Mouse (Mus musculus) brain, embryonic 14.5 days (tissue): Measurements from ENCODE around the gene Coro6.

Experiments
- CTCF ChIP-seq: fragments of 200-500 bp; IDR thresholded peaks from 2 replicates; pipeline ENCODE4 v1.5.1; 2012; ENCODE audit warnings: inconsistent platforms, mild to moderate bottlenecking, moderate library complexity, borderline replicate concordance; ENCODE audit not compliant: insufficient read depth, insufficient read length; ENCODE audit errors: extremely low read depth
- POLR2A ChIP-seq: fragments of 200-500 bp; IDR thresholded peaks from 2 replicates; pipeline ENCODE4 v1.6.1; 2012; ENCODE audit warnings: mild to moderate bottlenecking, inconsistent platforms, borderline replicate concordance; ENCODE audit not compliant: poor library complexity, insufficient read depth, insufficient read length, severe bottlenecking; ENCODE audit errors: extremely low read depth

GRCm38 (mm10) chr11:77492311-77492871, 30.2 kb downstream of the Coro6 start:
- TF ChIP-seq CTCF: no peak
- TF ChIP-seq POLR2A: no peak
